Mouse (Mus musculus) myocyte (in vitro differentiated cells): ENCODE data around the gene Ubtd2. TPM values are rescaled to one million over a fixed set of nuclear protein-coding genes. Genes with fewer than 3 reads are reported as not detected.
"Not testable (repeated sequence)": the region's sequence is repeated elsewhere in the genome, so short reads cannot be mapped to it uniquely, and the experiment has no call there.

Experiments used
- H3K27me3 ChIP-seq: one replicate; pipeline ENCODE4 v1.6.1; 2011; ENCODE audit not compliant: control insufficient read depth, insufficient read depth, insufficient read length
- H3K36me3 ChIP-seq: one replicate; pipeline ENCODE4 v1.6.1; 2011; ENCODE audit not compliant: control insufficient read depth, insufficient read depth
- H3K4me2 ChIP-seq: one replicate; pipeline ENCODE4 v1.6.1; 2011; ENCODE audit warnings: low read depth, control low read depth
- H3K4me3 ChIP-seq: one replicate; pipeline ENCODE4 v1.5.1; 2011; ENCODE audit warnings: mild to moderate bottlenecking, control low read depth, moderate library complexity
- H3K79me2 ChIP-seq: one replicate; pipeline ENCODE4 v1.6.1; 2011; ENCODE audit not compliant: control insufficient read depth, insufficient read depth
- H3ac ChIP-seq: one replicate; pipeline ENCODE4 v1.6.1; 2011; ENCODE audit not compliant: control insufficient read depth, insufficient read length
- CEBPB ChIP-seq: IDR thresholded peaks from 2 replicates; pipeline ENCODE4 v1.6.1; 2011; ENCODE audit warnings: mild to moderate bottlenecking, moderate library complexity; ENCODE audit not compliant: poor library complexity, insufficient read depth, severe bottlenecking
- E2F4 ChIP-seq: IDR thresholded peaks from one replicate; pipeline ENCODE4 v1.6.1; 2011; ENCODE audit warnings: mild to moderate bottlenecking, control low read depth, moderate library complexity; ENCODE audit not compliant: insufficient read depth
- MAX ChIP-seq: IDR thresholded peaks from one replicate; pipeline ENCODE4 v1.6.1; 2011; ENCODE audit warnings: low read depth, mild to moderate bottlenecking, control low read depth
- MYOD1 ChIP-seq, 3 experiments: IDR thresholded peaks; one replicate each; pipeline ENCODE4 v1.6.1; 2011; ENCODE audit warnings: control low read depth in 2 of 3, low read depth in 2 of 3, mild to moderate bottlenecking in 2 of 3, moderate library complexity in 1 of 3; ENCODE audit not compliant: insufficient read length in 2 of 3, control insufficient read depth in 1 of 3
- MYOG ChIP-seq, 3 experiments: IDR thresholded peaks; one replicate each; pipeline ENCODE4 v1.6.1; 2011; ENCODE audit warnings: control low read depth in 2 of 3, low read depth in 2 of 3, mild to moderate bottlenecking in 2 of 3; ENCODE audit not compliant: insufficient read length in 2 of 3, control insufficient read depth in 1 of 3, insufficient read depth in 1 of 3
- POLR2A ChIP-seq: IDR thresholded peaks from one replicate; pipeline ENCODE4 v1.6.1; 2011; ENCODE audit warnings: low read depth, mild to moderate bottlenecking, control low read depth, moderate library complexity; ENCODE audit not compliant: insufficient read length
- POLR2AphosphoS2 ChIP-seq: IDR thresholded peaks from one replicate; pipeline ENCODE4 v1.6.1; 2011; ENCODE audit warnings: low read depth, control low read depth; ENCODE audit not compliant: insufficient read length
- REST ChIP-seq: IDR thresholded peaks from one replicate; pipeline ENCODE4 v1.6.1; 2011; ENCODE audit warnings: mild to moderate bottlenecking, control low read depth, moderate library complexity; ENCODE audit not compliant: insufficient read depth, insufficient read length
- SRF ChIP-seq: IDR thresholded peaks from one replicate; pipeline ENCODE4 v1.6.1; 2011; ENCODE audit warnings: low read depth; ENCODE audit not compliant: control insufficient read depth, insufficient read length
- TCF12 ChIP-seq: IDR thresholded peaks from one replicate; pipeline ENCODE4 v1.6.1; 2011; ENCODE audit warnings: mild to moderate bottlenecking, control low read depth; ENCODE audit not compliant: poor library complexity, insufficient read depth, severe bottlenecking
- TCF3 ChIP-seq: IDR thresholded peaks from one replicate; pipeline ENCODE4 v1.6.1; 2011; ENCODE audit warnings: low read depth, control low read depth; ENCODE audit not compliant: insufficient read length
- USF1 ChIP-seq: IDR thresholded peaks from one replicate; pipeline ENCODE4 v1.6.1; 2011; ENCODE audit warnings: low read depth, mild to moderate bottlenecking, control low read depth, moderate library complexity
- polyA plus RNA-seq: library from polyadenylated mRNA; unstranded; fragments of >200 nt; fragmentation: generic; extraction: Trizol; gene quantifications from one replicate; pipeline ENCODE4 v1.2.1, GENCODE M21; 2012; ENCODE audit warnings: missing spikeins

Gene Ubtd2
- polyA plus RNA-seq, 1 experiment = 14.6 TPM

DNA sequence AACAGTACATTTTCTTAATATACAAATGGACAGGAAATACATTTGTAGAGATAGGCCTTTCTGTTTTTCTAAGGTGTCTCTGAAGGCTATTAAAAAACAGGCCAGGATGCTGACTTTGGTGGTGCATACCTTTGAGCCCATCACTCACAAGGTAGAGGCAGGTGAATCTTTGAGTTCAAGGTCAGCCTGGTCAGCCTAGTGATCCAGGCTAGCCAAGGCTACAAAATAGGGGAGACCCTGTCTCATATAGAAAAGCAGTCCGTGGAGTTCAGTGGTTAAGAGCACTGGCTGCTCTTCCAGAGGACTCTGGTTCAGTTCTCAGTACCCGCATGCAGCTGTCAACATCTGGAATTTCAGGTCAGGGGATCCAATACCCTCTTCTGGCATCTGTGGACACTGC lies 48.5 kb downstream of the Ubtd2 start:
- H3K4me2 ChIP-seq = no peak overlapping the region
- H3ac ChIP-seq = no peak overlapping the region
- H3K4me3 ChIP-seq = no peak overlapping the region
- H3K36me3 ChIP-seq = no peaks in the 10 kb centered on the region
- peaks cover 6% of the 10 kb centered on the region for H3K79me2 ChIP-seq
- TF ChIP-seq MYOG (IDR thresholded peaks at IDR 0.05; ENCODE audit: control insufficient read depth in 1 of 3, insufficient read depth in 1 of 3, insufficient read length in 2 of 3, low read depth in 2 of 3) (no peak), POLR2AphosphoS2 (no peak), USF1 (no peak), POLR2A (no peak), TCF3 (no peak), SRF (no peak), TCF12 (no peak), E2F4 (no peak), CEBPB (no peak), MAX (no peak), REST (no peak), MYOD1 (IDR thresholded peaks at IDR 0.05; ENCODE audit: control insufficient read depth in 1 of 3, insufficient read length in 2 of 3, low read depth in 2 of 3) (no peak)
- no peaks in the 10 kb centered on the region for H3K27me3 ChIP-seq

GRCm38 (mm10) chr11:32505091-32505739 lies 50.0 kb downstream of the Ubtd2 start:
- Histone ChIP-seq H3K79me2 (no peaks in the 10 kb centered on the region), H3ac (no peak overlapping the region), H3K4me2 (peak overlapping the region; percentile 59), H3K4me3 (no peak overlapping the region), H3K36me3 (no peaks in the 10 kb centered on the region), H3K27me3 (no peaks in the 10 kb centered on the region)
- peak in 2 of 3 experiments; percentile 6 to 40 for TF ChIP-seq MYOD1 (IDR thresholded peaks at IDR 0.05; ENCODE audit: control insufficient read depth in 1 of 3, insufficient read length in 2 of 3, low read depth in 2 of 3)
- TF ChIP-seq CEBPB = no peak

DNA sequence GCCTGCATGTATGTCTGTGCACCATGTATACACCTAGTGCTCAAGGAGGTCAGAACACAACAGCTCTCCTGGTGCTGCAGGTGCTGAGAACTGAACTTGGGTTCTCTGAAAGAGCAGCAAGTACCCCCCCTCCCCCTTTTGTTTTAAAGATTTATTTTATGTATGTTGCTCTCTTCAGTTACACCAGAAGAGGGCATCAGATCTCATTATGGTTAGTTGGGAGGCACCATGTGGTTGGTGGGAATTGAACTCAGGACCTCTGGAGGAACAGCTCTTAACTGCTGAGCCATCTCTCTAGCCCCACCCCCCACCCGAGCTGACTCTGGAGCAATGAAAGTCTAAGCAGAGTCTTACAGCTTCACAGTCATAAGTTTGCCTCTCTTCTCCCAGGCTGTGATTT lies 55.8 kb downstream of the Ubtd2 start:
- H3K36me3 ChIP-seq = no peaks in the 10 kb centered on the region
- H3ac ChIP-seq = no peak overlapping the region
- H3K79me2 ChIP-seq = no peaks in the 10 kb centered on the region
- TF ChIP-seq MAX (no peak), E2F4 (no peak), MYOG (IDR thresholded peaks at IDR 0.05; ENCODE audit: control insufficient read depth in 1 of 3, insufficient read depth in 1 of 3, insufficient read length in 2 of 3, low read depth in 2 of 3) (no peak), TCF3 (no peak), SRF (no peak), POLR2AphosphoS2 (no peak), USF1 (no peak), REST (no peak), MYOD1 (IDR thresholded peaks at IDR 0.05; ENCODE audit: control insufficient read depth in 1 of 3, insufficient read length in 2 of 3, low read depth in 2 of 3) (no peak), TCF12 (no peak), POLR2A (no peak), CEBPB (no peak)
- H3K4me3 ChIP-seq = no peak overlapping the region
- H3K27me3 ChIP-seq = no peaks in the 10 kb centered on the region
- no peak overlapping the region for H3K4me2 ChIP-seq

DNA sequence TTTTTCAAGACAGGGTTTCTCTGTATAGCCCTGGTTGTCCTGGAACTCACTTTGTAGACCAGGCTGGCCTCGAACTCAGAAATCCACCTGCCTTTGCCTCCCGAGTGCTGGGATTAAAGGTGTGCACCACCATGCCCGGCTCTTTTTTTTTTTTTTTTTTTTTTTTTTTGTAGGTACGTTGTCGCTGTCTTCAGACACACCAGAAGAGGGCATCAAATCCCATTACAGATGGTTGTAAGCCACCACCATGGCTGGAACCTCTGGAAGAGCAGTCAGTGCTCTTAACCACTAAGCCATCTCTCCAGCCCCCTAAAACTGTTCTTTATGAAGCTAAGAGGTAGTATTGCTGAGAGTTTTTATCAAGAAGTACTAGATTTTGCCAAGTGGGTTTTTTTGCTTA lies 59.7 kb downstream of the Ubtd2 start:
- H3ac ChIP-seq, H3K4me3 ChIP-seq, H3K4me2 ChIP-seq, H3K36me3 ChIP-seq, H3K79me2 ChIP-seq, H3K27me3 ChIP-seq: not testable (repeated sequence)

DNA sequence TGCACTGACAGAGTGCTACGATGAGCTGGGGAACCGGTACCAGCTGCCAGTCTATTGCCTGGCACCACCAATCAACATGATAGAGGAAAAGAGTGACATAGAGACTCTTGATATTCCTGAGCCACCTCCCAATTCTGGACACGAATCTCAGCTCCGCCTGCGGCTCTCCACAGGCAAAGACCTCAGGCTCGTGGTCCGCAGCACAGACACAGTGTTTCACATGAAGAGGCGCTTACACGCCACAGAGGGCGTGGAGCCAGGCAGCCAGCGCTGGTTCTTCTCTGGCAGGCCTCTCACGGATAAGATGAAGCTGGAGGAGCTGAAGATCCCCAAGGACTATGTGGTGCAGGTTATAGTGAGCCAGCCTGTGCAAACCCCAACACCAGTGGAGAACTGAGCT lies 60.9 kb downstream of the Ubtd2 start:
- H3K27me3 ChIP-seq = no peaks in the 10 kb centered on the region
- H3K4me3 ChIP-seq = no peak overlapping the region
- no peak overlapping the region for H3K4me2 ChIP-seq
- H3K79me2 ChIP-seq = no peaks in the 10 kb centered on the region
- H3K36me3 ChIP-seq = peaks cover 5% of the 10 kb centered on the region
- TF ChIP-seq CEBPB = no peak
- TF ChIP-seq TCF3 = no peak
- no peak for TF ChIP-seq REST
- TF ChIP-seq MAX = no peak
- no peak for TF ChIP-seq USF1
- no peak for TF ChIP-seq TCF12
- TF ChIP-seq MYOG (IDR thresholded peaks at IDR 0.05; ENCODE audit: control insufficient read depth in 1 of 3, insufficient read depth in 1 of 3, insufficient read length in 2 of 3, low read depth in 2 of 3) = no peak
- no peak for TF ChIP-seq POLR2A
- TF ChIP-seq E2F4 = no peak
- TF ChIP-seq POLR2AphosphoS2 = no peak
- no peak for TF ChIP-seq MYOD1 (IDR thresholded peaks at IDR 0.05; ENCODE audit: control insufficient read depth in 1 of 3, insufficient read length in 2 of 3, low read depth in 2 of 3)
- TF ChIP-seq SRF = no peak
- no peak overlapping the region for H3ac ChIP-seq
